Mouse (Mus musculus): ENCODE data around the gene Ubc.

GRCm38 (mm10) chr5:125404903-125405545 lies 15.0 kb upstream of the Ubc start:
- no peak for TF ChIP-seq CTCF (IDR thresholded peaks at IDR 0.05; ENCODE audit: borderline replicate concordance, insufficient read depth, low read depth, low read length)
- TF ChIP-seq POLR2A (IDR thresholded peaks at IDR 0.05; ENCODE audit: borderline replicate concordance, insufficient read depth, low read length) = no peak
